ENCODE assay signal across 18 mouse cellular contexts in the genomic region with DNA sequence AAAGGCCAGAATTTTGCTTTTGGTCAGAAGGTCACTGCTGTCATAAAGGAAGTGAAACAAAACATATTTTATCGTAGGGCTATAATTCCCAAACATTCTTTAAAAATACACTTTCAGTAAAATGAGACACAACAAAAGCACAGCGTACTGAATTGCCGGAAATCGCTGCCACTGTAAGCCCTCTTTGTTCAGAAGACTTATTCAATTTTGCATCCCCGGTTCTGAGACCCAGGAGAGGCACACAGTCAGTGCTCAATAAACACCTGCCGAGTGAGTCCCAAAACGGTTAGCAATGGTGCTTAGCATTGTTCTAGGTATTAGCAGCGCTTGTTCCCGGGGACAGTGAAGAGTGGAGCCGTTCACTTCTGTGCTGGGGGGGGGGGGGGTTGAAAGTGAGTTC.
"Had no signal": no experiment of that assay in that cellular context is flagged by ENCODE, and none has a peak within 500 bp of the region (broad histone marks: within the 10 kb centered on the region; RNA-seq: fewer than 3 reads in every experiment).

No protein-coding gene starts in this region.

- H3K4me2 ChIP-seq: lung, embryonic 14.5 days; neural tube, embryonic 13.5 days; neural tube, embryonic 15.5 days had no signal

- DNase-seq: lung, adult 18-20 months; lung, embryonic 14.5 days; lung, postnatal 10 days; lung, postnatal 4 days; midbrain, embryonic 14.5 days; retina, postnatal 1 day; right cerebral cortex, adult 18-20 months; right cerebral cortex, postnatal 25 days; right cerebral cortex, postnatal 4 days; spleen, adult 18-20 months; thymus, adult 18-20 months; thymus, postnatal 14 days; thymus, postnatal 36 days had no signal

- H3K27me3 ChIP-seq: neural tube, embryonic 13.5 days; neural tube, embryonic 15.5 days had no signal

- H3K36me3 ChIP-seq: midbrain, embryonic 10.5 days; neural tube, embryonic 13.5 days; neural tube, embryonic 15.5 days had no signal

- H3K4me3 ChIP-seq: midbrain, embryonic 10.5 days; myocyte; neural tube, embryonic 13.5 days; neural tube, embryonic 15.5 days had no signal

- ATAC-seq: midbrain, embryonic 16.5 days had no signal

- H3K9me3 ChIP-seq: midbrain, embryonic 10.5 days; neural tube, embryonic 13.5 days; neural tube, embryonic 15.5 days had no signal

- H3K27ac ChIP-seq: midbrain, embryonic 10.5 days; neural tube, embryonic 13.5 days; neural tube, embryonic 15.5 days had no signal

- H3K9ac ChIP-seq: lung, embryonic 14.5 days; neural tube, embryonic 13.5 days; neural tube, embryonic 15.5 days had no signal
